Mouse (Mus musculus) kidney, postnatal 10 days (tissue): ENCODE data around the gene Kif3b.
"Not testable (repeated sequence)": the region's sequence is repeated elsewhere in the genome, so short reads cannot be mapped to it uniquely, and the experiment has no call there.

Experiments used
- DNase-seq: peaks from one replicate; pipeline ENCODE4 v3.0.0; 2021; ENCODE audit warnings: mixed read lengths

The Kif3b gene

DNA sequence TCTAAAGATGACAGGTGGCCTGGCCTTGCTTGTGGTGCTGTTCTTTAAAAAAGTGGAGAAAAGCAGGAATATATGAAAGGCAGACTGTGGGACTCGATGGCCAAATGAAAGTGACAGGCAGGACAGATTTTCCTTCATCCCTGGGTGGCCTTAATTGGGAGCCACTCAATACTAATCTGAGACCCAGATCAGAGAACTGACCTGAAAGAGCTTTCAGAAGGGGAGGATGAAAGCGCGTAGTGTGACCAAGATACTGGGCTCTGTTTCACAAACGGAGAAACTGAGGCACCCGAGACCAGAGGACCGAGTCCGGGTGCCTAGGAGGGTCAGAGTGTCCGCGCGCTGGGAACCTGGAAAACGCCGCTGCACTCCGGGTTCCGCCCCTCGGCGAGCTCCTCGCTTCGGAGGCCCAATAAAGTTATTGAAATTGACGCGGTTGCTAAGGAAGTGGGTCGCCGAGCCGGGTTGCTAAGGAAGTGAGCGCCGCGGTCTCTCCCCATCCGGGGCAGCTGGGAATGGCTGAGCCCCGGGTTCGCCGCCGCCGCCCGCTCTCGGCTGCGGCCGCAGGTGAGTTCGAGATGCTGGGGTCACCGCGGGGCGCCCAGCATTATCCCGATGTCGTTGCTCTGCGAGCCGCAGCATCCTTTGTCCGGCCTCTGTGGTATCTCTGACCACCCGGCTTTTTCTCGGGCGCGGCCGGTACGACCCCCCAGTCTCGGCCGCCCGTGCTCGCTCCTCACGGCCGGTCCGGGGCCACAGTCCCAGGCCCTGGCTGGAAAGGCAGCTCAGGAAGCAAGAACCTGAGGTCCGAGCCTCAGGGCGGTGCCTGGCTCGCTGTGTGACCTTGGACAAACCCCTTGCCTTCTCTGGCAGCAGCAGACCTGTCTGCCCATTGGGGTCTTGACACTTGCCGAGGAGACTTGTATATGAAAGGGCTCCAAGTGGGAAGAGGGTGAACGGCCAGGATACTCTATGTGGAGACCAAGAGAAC lies at the start of gene Kif3b:
Kif3b (plus strand) TSS at position 476 of the 991 bp plus-strand sequence.
- peak; percentile 93 for DNase-seq

DNA sequence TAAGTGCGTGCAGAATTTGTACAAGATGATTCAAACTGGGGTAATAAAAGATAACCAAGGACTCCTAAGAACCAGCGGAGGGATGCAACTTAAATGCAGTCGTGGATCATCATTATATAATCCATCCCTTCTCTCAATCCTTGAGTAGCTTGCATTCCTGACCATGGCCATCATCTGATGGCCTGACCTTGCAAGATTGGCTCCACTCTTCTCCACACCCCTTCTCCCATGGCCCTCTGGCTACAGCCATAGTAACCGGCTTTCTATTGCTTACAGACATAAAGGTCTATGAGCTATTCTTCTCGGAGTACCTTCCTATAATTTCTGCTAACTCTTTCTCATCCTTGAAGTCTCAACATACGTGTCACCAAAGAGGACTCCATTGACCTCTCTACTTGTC lies 49.1 kb upstream of the Kif3b start:
- DNase-seq, result no peak

DNA sequence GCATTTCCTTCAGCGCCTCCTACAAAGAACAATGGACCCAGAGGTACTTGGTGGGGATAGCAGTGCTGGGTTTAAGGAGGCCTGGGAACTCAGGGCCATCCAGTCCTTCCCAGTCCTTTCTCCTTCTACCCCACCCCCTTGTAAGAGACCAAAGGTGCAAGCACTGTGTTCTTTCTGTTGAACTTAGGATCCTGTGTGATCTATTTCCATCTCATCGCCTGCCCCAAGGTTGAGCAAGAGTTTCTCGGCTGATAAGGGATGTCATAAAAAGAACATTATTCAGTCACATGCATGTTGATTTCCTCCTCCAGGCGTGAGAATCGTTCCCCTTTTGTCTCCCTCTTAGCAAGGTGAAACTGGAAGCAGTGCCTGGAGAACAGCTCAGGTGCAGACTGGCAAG lies 41.5 kb upstream of the Kif3b start:
- no peak for DNase-seq

DNA sequence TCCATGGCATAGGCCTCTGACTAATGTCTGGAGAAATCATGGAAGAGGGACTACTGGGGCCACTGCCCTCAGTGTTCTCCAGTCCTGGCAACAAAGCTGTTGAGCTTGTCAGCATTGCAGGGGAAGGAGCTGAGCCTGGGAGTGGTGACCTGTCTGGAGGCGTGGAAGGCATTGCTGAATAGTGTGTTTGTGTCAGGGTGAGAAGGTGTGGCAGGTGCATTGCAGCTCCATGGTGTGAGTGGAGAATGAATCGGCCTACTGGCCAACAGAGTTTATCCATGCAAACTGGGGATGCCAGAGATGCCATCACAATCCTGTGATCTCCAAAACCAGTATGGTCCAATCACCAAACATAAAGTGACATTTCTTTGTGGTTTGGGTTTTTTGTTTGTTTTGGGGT lies 34.6 kb upstream of the Kif3b start:
- DNase-seq, result no peak

DNA sequence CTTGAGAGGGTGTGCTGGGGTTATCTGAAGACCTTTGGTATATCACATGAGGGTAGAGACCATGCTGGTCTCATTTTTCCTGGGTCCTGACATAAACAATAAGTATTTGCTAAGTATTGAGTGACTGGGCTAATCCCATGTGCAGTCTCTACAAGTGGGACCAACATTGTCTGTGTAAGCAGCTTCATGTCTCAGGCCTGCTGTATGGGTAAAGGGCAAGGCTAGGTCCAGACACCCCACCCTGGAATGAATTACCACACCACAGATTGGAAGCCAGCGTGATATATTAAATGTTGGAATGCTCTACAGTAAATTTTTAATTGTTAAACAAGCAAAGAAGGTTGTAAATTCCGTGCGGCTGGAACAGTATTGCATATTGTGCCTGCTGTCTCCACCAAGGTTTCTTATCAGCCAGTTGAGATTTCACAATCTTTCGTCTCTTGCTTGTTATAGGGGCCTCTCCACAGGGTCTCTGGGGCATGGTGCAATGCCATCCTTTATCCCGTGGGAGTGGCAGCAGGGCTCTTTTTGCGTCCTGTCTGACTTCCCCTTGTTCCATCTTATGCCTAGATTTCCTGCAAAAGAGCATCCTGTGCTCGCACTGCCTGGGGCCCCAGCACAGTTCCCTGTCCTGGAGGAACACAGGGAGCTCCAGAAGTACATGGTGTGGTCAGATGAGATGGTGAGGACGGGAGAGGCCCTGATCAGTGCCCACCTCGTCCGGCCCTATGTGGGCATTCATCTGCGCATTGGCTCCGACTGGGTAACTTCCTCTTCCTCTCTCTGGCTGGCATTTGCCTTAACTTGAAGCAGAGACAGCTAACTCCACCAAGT lies 32.0 kb upstream of the Kif3b start:
- DNase-seq, result no peak

DNA sequence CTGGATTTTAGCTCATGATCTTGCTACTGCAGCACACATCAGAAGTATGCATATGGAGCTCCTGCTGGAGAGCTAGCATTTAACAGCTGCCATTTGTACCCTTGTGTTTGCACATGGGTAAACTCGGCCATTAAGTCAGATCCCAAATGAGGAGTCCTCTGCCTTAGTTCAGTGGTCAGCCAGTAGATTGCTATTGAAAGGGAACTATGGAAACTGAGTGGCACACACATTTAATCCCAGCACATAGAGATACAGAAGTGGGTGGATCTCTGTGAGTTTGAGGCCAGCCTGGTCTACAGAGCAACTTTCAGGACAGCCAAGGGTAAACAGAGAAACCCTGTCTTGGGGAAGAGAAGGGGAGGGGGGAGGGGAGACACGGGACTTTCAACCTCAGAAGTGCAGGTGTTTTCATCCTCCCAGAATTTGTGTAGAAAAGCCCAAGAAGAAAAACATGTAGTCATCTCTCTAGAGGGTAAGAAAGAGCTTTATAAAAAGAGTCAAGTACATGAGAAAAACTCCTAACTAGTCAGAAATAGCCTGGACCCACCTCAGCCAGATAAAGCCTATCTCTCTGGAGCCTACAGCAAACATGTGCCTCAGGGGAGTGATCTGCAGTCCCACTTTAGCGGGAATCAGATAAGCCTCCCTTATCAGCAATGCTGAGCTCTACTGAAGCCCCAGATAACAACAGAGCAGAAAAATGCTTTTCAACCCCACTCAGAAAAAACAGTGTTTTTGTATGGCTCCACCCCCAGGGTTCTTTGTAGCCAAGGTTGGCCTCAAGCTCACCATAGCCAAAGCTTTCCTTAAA lies 31.1 kb upstream of the Kif3b start:
- no peak for DNase-seq

DNA sequence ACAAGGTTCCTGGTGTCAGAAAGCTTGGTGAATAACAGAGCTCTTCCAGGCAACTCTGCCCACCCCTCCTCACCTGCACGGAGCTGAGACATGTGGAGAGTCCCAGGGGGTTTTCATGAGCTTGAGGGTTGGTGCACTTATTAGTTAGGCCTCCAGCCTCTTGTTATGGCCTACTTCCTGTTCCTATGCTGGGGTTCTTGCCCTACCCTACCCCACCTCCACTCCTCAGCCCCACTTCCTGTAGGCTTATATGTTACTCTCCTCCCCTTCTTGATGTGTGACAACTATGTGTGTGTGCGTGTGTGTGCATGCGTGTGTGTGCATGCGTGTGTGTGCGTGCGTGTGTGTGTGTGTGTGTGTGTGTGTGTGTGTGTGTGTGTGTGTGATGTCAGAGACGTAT lies 28.2 kb upstream of the Kif3b start:
- DNase-seq, result no peak

DNA sequence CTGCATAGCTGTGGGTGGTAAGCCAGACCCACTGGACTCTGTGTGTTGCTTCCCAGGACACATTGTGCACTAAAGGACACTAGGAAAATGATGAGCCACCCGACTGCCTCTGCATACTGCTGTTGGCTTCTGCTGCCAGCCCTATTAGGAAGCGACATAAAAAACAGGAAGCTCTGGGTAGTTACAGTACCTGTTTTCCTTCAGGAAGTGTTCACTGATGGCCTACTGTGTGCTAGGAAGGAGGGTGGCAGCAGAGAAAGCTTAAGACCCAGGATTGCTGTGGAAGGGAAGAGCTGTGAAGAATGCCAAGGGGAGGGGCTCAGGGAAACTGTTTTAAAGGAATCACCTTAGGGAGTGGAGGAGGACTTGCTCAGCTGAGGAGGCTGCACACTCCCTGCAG lies 23.9 kb upstream of the Kif3b start:
- DNase-seq, result no peak

DNA sequence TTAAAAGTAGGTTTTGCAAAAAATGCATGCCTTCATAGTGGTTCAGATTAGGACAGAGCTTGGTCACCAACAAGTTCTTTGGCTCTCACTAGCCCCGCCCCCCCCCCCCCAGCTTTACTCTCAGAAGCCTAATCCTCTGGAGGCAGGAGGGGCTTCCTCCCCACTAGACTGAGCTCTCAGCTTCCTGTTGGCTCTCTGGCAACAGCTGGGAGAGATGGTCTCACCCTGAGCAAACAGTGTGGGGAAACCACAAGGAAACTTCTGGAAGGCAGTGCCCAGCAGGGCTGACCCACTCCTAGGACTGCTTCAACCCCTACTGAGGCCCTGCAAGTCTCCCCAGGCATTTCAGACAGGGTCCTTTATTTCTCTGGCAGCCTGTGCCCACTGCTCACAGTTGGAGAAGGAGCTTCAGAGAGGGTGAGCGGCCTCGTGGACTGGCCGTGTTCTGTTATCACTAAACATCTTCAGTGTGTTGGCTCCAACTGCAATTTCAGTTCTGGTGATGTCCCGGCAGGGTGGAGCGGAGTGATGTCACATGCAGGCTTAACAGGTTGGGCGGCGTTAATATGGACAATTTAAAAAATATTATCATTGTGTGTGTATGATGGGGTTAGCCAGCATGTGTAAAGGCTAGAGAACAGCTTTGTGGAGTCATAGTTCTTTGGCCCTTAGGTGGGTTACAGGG lies 20.8 kb upstream of the Kif3b start:
- DNase-seq, result not testable (repeated sequence)

DNA sequence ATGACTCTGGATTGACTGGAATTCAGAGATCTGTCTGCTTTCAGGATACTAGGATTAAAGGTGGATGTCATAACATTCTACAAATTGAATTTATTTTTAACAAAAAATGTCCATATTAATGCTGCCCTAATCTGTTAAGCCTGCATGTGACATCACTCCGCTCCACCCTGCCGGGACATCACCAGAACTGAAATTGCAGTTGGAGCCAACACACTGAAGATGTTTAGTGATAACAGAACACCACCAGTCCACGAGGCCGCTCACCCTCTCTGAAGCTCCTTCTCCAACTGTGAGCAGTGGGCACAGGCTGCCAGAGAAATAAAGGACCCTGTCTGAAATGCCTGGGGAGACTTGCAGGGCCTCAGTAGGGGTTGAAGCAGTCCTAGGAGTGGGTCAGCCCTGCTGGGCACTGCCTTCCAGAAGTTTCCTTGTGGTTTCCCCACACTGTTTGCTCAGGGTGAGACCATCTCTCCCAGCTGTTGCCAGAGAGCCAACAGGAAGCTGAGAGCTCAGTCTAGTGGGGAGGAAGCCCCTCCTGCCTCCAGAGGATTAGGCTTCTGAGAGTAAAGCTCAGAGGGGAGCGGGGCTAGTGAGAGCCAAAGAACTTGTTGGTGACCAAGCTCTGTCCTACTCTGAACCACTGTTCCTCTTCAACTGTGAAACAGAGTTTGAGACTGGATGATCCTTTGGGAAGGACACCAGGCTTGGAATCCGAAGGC lies 16.9 kb upstream of the Kif3b start:
- peak; percentile 47 for DNase-seq

DNA sequence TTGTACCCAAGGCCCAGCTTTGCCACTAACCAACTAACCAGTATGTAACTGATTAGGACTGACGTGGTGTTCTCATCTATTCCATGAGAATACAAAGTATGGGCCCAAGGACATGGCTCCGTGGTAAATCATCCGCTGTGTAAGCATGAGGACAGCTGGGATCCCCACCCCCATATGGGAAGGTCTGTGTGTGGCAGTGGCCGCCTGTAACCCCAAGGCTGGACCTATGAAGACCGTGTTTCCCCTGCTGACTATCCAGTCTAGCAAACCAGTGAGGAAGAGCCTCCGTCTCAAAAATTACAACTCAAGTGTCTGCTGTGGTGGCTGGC lies 16.3 kb upstream of the Kif3b start:
- DNase-seq, result no peak

DNA sequence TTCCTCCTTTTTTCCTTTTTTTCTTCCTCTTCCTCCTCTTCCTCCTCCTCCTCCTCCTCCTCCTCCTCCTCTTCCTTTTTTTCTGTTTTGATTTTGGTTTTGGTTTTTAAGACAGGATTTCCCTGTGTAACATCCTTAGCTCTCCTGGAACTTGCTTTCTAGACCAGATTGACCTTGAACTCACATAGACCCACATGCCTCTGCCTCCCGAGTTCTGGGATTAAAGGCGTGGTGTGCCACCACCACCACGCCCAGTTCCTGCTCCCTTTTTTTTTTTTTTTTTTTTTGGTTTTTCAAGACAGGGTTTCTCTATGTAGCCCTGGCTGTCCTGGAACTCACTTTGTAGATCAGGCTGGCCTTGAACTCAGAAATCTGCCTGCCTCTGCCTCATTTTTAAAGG lies 15.6 kb upstream of the Kif3b start:
- not testable (repeated sequence) for DNase-seq

DNA sequence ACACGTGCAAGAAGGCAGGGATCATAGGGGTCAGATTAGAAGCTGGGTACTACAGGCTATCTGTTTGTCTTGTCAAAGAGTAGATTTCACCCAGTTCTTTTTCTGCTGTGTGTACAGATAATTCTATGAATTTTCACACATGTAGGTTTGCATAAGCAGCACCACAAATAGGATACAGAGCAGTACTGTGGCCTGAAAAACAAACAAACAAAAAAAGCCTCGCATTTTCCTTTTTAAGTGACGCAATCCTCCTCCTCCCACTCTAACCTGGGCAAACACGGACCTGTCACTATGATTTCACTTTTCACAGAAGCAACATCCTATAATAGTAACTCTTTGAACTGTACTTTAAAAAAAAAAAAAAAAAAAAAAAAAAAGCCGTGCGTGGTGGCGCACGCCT lies 14.8 kb upstream of the Kif3b start:
- DNase-seq, result no peak

DNA sequence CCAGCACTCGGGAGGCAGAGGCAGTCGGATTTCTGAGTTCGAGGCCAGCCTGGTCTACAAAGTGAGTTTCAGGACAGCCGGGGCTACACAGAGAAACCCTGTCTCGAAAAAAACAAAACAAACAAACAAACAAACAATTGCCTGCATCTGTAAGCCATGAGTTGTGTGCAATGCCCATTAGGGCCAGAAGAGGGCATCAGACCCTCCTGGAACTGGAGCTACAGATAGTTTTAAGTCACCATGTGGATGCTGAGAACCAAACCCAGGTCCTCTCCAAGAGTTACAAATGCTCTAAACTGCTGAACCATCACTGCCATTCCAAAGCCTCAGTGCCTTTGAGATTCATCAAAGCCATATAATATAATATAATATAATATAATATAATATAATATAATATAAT lies 14.4 kb upstream of the Kif3b start:
- not testable (repeated sequence) for DNase-seq

DNA sequence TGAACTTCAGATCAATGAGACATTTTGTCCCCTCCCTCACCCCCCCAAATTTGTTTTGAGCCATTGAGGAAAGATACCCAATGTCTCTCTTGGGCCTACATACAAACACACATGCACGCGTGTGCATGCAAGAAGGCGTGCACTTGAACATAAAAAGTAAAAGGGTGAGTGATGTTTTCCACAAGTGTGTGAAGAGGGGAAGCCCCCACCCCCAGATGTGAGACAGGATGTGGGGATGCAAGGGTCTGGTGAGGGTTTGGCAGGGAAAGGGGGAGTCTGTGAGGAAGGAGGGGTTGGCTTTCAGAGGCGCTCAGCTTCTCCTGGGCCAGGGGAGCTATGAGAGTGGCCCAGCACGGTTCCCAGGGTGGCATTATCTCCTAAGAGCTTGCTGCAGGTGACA lies 12.9 kb upstream of the Kif3b start:
- no peak for DNase-seq

DNA sequence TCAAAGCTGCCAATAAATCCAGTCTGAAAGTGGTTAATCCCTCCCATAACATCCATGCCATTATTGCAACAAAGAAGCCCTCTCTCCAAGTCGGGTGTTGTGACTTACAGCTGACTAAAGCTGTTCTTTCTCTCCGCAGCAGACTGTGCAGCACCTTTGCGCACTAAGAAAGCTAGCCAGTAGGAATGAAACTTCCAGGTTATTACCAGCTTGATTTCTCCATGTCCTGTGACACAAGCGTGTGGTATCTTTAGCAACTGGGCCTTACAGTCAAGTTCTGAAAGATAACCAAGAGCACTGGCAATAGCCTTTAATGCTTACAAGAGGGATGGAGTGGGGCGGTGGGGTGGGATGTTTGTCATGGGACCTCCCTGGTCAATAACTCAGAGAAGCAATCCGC lies 7.3 kb upstream of the Kif3b start:
- DNase-seq, result no peak

DNA sequence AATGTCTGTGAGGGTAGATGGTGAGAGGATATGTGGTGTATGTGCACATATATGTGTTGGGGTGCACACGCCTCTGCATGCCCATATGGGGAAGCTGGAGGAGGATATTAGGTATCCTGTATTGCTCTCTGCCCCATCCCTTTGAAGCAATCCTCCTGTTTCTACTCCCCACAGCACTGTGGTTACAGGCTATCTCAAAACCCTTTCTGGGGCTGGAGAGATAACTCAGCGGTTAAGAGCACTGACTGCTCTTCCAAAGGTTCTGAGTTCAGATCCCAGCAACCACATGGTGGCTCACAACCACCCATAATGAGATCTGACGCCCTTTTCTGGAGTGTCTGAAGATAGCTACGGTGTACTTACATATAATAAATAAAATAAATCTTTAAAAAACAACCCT lies 4.7 kb upstream of the Kif3b start:
- no peak for DNase-seq

DNA sequence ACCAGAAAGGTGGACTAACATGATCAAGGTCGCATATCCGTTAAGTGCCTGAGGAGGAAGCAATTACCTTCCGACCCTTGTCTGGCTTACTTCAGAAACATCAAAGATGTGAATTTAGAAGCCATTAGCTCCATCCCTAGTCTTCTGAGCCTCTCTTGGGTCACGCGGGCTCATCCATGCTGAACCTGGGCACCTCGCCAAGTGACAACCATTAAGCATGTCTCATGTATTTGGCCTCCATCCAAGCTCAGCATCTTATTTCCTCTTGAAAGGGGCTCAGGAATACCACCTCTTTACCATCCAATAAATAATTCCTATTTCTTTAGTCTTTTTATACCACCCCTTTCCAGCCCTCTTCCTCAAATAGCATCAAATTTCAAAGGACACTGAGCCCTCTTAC lies 3.4 kb upstream of the Kif3b start:
- DNase-seq, result peak; percentile 81

DNA sequence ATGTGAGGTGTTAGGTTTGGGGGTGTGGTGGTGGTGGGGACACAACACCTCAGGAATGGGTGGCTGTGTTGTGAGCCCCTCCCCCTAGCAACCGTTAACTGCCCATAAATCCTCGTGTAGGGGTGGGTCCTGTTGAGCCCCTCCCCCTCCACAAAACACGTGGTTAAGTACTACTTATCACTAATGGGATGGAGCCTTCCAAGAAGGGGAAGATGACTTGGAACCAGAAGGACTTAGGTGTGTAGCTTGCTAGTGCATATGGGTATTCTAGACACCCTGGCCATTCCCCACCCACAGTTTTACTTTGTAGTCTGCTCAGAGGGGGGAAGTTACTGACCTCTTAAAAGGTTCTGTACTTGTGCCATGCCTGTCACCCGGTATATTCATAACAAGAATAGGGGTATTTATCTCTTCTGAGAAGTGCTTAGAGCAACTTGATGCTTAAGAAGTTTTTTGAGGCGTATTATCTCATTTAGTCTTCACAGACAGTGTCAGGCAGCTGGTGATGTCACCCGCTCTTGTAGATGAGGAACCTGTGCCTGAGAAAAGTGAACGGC lies 1.2 kb downstream of the Kif3b start:
- DNase-seq, result peak; percentile 47

DNA sequence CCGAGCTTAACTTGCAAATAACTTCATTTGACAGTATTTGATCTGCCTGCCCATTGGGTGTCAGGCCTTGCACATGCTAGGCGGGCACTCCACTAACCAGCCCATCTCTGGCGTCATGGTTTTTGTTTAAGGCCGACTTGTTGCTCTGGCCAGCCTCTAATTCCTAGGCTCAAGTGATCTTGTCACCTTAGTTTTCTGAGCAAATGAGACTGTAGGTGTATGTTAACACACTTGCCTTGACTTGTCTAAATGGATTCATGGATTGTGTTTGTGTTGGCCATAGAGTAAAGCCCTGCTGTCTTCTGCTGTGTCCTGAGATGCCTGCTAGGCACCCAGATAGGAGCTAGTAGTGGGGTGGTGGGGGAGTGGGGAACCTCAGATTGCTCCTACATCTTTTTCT lies 4.0 kb downstream of the Kif3b start:
- DNase-seq, result no peak

DNA sequence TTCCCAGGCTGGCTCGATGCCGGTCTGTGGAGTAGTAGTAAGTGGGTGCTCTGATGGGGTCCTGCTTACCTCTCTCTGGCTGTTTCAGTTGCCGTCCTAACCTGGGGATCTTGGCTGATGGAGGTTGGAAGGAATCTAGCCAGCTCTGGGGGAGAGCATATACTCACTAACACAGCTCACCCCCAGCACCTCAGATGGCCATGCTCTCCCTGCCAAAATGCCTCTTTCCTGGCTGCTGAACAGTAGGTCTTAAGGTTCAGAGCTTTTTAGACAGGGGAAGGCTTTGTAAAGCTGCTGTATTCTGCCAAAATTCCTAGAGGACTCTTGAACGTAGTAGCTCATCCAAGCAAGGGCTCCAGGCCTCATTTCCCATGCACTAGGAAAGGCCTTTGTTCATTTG lies 6.6 kb downstream of the Kif3b start:
- DNase-seq, result no peak

DNA sequence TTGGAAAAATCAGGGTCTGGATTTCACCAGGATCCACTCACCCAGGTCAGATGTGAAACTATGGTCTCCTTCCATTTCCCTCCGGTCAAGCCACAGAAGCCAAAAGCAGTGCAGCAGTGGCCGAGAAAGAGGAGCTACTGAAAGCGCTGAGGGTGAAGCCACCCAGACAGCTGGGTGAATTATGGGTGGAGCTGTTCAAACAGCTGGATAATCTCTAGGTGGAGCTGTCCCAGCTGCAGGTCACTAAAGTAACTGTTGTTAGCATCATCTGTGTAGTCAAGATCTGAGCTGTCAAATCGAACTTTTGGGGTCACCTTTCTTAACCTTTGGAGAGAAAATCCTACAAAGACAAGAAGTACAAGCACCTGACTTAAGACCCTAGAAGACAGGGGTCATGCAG lies 7.2 kb downstream of the Kif3b start:
- peak; percentile 43 for DNase-seq
